Mouse (Mus musculus): ENCODE measurements around the gene Lmntd1. TPM values are rescaled to one million over a fixed set of nuclear protein-coding genes. Genes with fewer than 3 reads are reported as not detected.

The Lmntd1 gene
- total RNA-seq, 2 experiments from 2014 or later = 0.97 to 1.5 TPM

- DNase-seq (ENCODE audit: low spot score in 2 of 2) = no peak
These were observed 175.3 kb downstream of the Lmntd1 start for GRCm38 (mm10) chr6:145438851-145439250.

- no peak for DNase-seq (ENCODE audit: low spot score in 2 of 2)
These were observed 178.4 kb downstream of the Lmntd1 start for GRCm38 (mm10) chr6:145435764-145436163.

- no peak for DNase-seq (ENCODE audit: low spot score in 2 of 2)
These were observed 179.0 kb downstream of the Lmntd1 start for GRCm38 (mm10) chr6:145435156-145435555.

- DNase-seq (ENCODE audit: low spot score in 2 of 2) = no peak
These were observed 180.2 kb downstream of the Lmntd1 start for GRCm38 (mm10) chr6:145433897-145434296.

- no peak for DNase-seq (ENCODE audit: low spot score in 2 of 2)
These were observed 181.1 kb downstream of the Lmntd1 start for GRCm38 (mm10) chr6:145432711-145433708.

- DNase-seq (ENCODE audit: low spot score in 2 of 2) = no peak
These were observed 182.4 kb downstream of the Lmntd1 start for GRCm38 (mm10) chr6:145431747-145432146.

- DNase-seq (ENCODE audit: low spot score in 2 of 2) = no peak
These were observed 186.7 kb downstream of the Lmntd1 start for GRCm38 (mm10) chr6:145427411-145427810.

GRCm38 (mm10) chr6:145426501-145426900 lies 187.6 kb downstream of the Lmntd1 start:
- DNase-seq (ENCODE audit: low spot score in 2 of 2) = no peak

GRCm38 (mm10) chr6:145424156-145424555 lies 190.0 kb downstream of the Lmntd1 start:
- DNase-seq (ENCODE audit: low spot score in 2 of 2) = no peak

GRCm38 (mm10) chr6:145423484-145423883 lies 190.6 kb downstream of the Lmntd1 start:
- DNase-seq (ENCODE audit: low spot score in 2 of 2) = no peak

GRCm38 (mm10) chr6:145421666-145422065 lies 192.5 kb downstream of the Lmntd1 start:
- DNase-seq (ENCODE audit: low spot score in 2 of 2) = no peak

- DNase-seq (ENCODE audit: low spot score in 2 of 2) = no peak
These were observed 193.7 kb downstream of the Lmntd1 start for GRCm38 (mm10) chr6:145420407-145420806.

GRCm38 (mm10) chr6:145418856-145419255 lies 195.3 kb downstream of the Lmntd1 start:
- DNase-seq (ENCODE audit: low spot score in 2 of 2) = no peak

GRCm38 (mm10) chr6:145417720-145418440 lies 196.2 kb downstream of the Lmntd1 start:
- DNase-seq (ENCODE audit: low spot score in 2 of 2) = no peak

GRCm38 (mm10) chr6:145417014-145417719 lies 197.0 kb downstream of the Lmntd1 start:
- DNase-seq (ENCODE audit: low spot score in 2 of 2) = peak in 1 of 2 experiments; percentile 44

- DNase-seq (ENCODE audit: low spot score in 2 of 2) = no peak
These were observed 209.6 kb downstream of the Lmntd1 start for GRCm38 (mm10) chr6:145404369-145405051.

GRCm38 (mm10) chr6:145401140-145401539 lies 213.0 kb downstream of the Lmntd1 start:
- DNase-seq (ENCODE audit: low spot score in 2 of 2) = no peak

- DNase-seq (ENCODE audit: low spot score in 2 of 2) = no peak
These were observed 216.2 kb downstream of the Lmntd1 start for GRCm38 (mm10) chr6:145397881-145398280.

- DNase-seq (ENCODE audit: low spot score in 2 of 2) = peak in 1 of 2 experiments; percentile 59
These were observed 217.6 kb downstream of the Lmntd1 start for GRCm38 (mm10) chr6:145396534-145396933.

- no peak for DNase-seq (ENCODE audit: low spot score in 2 of 2)
These were observed 223.7 kb downstream of the Lmntd1 start for GRCm38 (mm10) chr6:145390421-145390820.

- peak; percentile 86 to 92 for DNase-seq (ENCODE audit: low spot score in 2 of 2)
These were observed 224.2 kb downstream of the Lmntd1 start for GRCm38 (mm10) chr6:145389904-145390303.

All from layer of hippocampus, adult 18-20 months (tissue).